Mouse (Mus musculus): ENCODE data around the gene Lama5.

Gene Lama5

DNA sequence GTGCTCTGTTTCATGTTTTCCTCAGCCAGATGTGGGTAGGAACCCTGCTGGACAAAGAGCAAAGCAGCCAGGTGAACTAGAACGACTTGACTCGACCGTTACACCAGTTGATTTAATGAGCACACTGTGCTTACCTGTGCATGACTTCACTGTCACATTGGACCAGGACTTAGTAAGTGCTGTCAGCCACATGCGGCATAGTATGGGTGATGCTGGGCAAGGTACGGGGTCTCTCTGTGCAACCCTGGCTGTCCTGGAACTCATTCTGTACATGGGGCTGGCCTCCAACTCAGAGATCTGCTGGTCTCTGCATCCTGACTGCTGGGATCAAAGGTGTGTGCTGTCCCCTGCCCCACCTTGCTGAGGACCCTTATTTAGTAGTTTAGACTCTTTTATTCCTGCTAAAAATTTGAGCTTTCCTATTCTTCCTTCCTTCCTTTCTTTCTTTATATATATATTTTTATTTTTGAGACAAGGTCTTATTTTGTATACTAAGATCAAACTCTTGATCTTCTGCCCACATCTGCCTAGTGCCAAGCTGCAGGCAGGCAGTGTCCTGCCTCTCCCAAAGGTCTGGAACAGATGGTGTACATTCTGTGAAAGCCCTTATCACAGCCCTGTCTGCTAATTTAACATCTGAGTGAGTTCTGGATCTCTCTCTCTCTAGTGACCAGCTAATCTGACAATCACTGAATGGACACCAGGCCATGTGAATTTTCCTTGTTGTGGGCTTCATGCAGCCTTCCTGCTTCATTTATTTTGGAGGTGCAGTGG lies 29.0 kb upstream of the Lama5 start:
- no peak for DNase-seq

DNA sequence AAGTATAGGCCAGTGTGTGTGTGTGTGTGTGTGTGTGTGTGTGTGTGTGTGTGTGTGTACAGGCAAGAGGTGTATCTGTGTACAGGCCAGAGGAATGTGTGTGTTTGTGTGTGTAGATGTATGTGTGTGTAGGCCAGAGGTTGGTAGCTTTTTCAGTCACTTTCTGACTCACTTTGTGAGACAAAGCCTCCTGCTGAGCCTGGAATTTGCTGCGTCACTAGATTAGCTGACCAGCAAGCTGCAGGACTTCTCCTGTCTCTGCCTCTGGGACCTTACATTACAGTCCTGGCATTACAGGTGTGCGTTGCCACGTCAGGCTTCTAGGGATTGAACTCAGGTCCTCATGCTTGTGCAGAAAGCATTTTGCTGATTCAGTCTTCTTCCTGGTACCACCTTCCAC lies 26.2 kb upstream of the Lama5 start:
- DNase-seq = no peak

DNA sequence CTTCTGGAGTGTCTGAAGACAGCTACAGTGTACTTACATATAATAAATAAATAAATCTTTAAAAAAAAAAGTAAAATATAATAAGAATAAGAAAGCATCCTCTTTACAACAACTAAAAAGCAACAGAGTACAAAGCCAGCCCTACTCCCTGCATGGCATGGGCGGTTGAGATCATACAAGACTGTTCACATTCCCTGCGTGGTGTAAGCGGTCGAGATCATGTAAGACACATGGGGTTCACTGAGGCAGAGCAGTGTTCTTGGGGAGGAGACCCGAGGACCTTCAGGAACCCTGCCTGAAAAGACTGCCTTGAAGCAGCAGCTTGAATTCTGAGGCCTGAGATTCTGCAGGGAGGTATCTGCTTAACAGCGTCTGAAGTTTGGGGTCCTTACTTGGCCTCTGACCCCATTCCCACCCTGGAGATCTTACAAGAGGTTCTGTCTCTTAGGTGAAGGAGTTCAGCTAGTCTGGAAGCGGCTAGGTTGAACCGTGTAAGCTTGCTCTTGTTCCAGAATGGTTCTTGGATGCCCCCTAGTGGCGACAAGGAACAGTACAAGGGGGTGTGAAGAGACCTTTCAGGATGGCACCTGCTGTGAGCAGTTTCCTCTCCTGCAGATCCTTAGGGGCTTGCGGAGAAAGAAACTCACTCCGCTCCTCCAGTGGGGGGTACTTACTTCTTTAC lies 25.4 kb upstream of the Lama5 start:
- DNase-seq = peak; percentile 92

DNA sequence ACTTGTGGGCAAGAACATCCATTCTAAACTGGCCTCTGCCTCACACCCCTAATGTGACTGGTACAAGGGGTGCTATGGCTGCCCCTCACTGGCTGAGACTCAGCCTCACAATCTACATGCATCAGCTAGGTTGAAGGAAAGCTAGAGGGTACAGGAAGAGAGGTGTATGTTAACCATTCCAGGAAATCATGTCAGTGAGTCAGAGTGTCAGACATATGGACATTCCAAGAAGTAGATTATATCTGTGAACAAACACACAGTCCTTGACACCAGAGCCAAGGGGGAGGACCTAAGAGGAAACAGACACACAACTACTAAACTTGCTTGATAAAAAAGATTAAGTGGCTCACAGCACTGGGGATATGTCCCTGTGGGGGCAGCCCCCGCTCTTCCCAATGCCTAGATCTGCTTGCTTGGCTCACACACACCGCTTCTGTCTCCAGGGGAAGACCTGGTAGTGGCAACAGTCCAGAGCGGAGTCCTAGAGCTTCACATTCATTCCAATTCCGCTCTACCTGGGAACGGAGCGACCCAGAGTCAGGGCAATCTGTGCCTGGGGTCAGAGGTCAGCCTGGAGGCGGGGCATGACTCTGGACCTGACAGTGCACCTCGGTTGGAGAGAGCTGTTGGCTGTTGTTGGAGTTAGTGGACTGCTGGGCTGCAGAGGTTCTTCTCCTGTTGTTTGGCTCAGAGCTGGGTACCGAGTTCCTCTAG lies 23.4 kb upstream of the Lama5 start:
- DNase-seq = no peak

DNA sequence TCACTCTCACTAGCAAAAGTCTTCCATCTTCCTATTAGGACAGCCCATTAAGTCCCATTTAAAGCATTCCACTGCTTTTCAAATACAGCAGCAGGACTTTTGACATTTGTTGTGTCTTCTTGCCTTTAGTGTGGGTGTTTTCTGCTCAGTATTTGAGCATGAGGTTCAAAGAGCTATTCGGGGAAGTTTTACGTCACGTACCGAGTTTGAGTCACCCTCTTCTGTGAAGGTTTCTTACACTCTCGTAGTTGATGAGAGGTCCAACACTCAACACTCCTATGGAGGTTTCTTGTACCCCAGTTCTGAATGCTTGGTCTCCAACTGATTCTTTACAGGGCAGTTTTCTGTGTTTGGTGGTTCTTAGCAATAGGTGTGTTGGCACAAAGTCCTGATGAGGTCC lies 22.3 kb upstream of the Lama5 start:
- DNase-seq = no peak

DNA sequence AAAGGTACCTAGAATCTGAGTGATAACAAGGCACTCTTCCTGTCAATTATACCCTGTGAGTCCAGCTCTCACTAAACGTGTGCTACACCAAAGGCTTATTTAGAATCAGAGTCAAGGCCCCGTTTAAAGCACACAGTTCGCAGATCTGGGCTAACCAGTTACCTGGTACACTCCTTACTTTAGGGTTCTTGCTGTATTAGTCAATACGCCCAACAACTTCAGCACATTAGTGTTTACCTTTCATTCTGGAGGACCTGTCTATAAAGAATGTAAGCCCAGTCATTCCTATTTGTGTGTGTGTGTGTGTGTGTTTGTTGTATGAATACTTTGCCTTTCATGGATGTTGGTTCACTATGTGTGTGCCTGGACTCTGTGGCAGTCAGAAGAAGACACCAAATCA lies 17.4 kb upstream of the Lama5 start:
- no peak for DNase-seq

DNA sequence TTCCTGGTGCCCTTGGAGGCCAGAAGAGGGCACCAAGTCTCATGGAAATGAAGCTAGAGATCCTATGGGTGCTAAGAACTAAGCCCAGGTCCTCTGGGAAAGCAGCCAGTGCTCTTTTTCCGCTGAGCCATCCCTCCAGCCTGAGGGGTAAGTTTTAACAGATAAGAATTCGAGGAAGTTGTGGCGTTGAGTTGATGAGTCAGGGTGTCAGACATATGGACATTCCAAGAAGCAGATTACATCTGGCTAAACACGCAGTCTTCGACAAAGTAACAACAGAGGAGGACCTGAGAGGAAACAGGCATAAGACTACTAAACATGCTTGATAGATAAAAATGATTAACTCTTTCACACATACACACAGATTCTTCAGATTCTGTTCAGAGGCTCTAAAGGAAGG lies 12.9 kb upstream of the Lama5 start:
- no peak for DNase-seq

DNA sequence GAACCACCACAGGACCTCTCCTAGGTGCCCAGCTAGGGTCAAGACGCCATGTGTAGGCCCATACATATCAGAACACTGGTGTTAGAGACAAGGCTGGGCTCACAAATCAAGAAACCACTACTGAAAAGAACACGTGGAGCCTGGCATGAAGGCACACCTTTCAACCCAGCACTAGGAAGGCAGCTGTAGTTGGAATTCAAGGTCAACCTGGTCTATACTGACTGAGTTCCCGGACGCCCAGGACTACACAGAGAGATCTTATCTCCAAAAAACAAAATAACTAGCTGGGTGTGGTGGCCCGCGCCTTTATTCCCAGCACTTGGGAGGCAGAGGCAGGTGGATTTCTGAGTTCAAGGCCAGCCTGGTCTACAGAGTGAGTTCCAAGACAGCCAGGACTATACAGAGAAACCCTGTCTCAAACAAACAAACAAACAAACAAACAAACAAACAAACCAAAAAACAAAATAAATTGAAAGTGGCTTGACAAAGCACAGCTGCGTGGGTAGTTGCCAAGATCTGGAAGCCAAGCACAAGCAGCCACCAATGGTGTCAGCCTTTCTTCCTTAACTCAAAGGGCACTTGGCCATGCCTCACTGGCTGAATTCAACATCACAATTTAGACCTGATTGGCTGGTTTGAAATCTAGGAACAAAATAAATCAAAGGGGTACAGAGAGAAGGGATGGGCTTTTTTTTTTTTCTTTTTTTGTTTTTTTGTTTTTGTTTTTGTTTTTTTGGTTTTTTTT lies 12.1 kb upstream of the Lama5 start:
- DNase-seq = no peak

DNA sequence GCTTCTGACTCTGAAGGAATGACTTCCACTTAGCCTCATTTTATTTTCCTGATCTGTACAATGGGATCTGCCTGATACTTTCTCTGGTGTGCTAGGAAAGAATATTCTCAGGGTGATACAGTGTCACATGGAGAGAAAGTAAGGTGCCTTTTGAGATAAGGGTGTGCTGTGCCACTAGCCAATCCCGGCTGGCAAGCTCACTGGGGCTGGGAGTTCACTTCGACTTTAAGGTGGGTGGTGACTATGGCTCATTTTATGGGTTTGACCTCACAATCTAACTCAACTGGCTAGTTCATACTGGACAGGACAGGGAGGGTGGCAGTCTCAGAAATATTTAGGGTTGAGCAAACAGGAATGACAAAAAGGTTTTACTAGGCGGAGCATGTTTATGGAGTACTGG lies 11.3 kb upstream of the Lama5 start:
- no peak for DNase-seq

DNA sequence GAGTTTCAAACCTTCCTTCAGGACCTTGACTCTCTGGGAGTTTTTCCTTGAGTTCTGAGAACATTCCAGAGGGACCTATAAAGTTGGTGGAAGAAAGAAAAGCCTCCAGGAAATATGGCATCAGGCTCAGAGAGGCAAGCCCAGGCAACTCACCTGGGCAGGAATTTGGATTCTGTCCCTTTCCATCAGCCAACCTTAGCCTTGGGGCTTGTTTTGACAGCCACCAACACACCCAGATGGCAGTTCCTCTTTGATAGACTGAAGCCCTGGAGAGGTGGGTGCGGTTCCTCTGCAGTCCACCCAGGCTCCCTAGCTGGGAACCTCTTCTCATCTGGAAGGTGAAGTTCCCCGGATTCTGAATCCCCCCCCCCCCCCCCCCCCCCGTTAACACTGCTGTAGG lies 10.8 kb upstream of the Lama5 start:
- DNase-seq = no peak

DNA sequence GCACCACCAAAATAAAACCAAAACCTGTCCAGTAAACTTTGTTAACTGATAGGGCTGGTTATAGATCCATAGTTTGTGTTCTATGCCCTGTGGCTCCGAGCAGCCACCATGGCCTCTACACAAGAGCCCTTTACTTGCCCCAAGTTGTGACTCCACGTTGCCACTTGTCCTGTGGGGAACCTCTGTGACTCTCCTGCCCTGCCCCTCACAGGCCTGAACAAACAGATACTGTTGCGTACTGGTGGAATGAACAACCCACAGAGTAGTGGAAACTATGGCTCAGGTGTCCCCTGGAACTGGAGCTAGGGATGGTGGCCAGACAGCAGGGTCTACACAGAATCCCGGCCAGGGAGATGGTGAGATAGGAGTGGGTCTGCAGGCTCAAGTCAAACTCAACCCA lies 10.1 kb upstream of the Lama5 start:
- DNase-seq = no peak

DNA sequence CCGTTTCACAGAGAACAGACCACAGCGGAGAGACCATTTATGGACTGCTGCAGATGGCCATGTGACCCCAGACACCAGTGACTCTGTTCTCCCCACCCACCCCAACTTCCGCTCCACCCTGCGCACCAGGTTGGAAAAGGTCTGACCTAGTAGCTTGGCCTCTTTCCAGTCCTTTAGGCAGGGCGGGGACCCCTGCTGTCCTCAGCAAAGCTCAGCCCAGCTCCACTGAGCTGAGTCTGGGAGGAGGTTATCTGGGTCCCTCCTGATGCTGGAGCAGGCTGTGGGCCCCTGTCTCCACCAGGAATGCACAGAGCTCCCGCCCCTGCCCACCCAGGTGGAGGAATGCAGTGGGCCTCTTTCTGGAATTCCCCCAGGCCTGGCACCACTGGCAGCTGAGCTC lies 9.3 kb upstream of the Lama5 start:
- peak; percentile 47 for DNase-seq

DNA sequence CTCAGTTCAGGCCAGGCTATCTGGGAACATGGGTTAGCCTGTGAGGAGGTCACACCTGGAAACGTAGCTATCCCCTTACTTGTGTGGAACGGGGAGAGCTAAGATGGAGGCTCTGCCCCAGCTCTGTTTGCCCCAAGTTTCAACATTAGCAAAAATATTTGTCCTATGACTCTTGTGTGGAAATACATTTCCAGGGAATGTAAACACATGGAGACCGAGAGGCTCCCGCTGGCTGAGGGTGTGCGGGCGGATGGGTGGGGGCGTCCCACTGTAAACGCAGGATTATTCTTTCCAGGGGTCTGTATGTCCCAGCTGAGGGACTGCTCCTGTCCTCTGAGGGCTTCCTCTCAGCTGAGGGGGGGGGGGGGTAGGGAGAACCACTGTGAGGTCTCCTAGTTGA lies 8.7 kb upstream of the Lama5 start:
- DNase-seq = no peak

DNA sequence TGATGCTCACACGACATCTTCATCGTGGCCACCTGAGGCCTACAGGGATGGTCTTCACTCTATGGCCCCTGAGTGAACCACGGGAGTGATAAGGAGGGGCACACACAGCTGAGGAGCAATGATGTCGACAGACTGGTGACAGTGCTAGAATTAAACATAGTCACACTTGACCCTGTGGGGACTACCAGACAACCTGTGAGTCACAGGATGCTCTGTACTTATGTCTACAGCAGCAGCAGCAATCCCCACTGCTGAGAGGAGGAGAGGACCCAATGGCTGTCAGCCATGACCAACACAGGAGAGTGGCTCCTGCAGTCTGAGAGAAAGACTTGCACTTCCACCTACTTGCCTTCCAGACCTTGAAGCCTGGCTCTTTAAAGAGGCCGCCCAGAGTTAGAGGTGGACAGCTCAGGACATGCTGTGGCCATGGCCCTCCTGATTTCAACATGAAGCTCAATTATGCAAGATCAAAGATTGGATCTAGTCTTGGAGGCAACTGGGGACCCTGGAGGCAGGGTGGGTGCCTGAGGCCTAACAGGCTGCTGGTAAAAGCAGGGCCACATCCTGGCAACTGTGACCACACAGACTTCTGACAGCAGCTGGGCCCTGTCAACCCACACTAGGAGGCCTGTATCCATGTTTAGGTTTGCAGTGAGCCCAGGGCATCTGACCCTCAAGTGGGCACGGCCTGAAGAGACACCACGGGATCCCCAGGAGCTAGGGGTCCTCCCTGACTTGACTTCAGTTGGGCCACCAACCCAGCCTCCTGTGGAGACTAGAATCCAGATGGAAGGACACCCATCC lies 7.6 kb upstream of the Lama5 start:
- DNase-seq = no peak

DNA sequence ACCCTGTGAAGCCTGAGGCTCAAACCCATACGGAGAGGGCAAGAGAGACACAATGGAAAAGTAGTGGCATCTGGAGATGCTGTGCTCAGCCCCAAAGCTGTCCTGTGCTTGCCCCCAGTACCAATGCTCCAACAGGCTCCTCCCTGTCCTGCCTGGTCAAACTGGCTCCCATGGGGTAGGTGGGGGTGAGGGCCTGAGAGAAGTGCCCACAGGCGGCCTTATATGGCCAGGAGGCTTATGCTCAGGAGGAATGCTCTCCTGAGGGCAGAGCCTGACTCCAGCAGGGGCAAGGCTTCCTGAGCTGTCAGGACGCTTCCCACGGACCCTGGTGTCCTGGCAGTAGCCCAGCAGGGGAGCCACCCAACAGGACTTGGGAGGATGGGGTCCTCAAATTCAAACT lies 4.8 kb upstream of the Lama5 start:
- DNase-seq = no peak

DNA sequence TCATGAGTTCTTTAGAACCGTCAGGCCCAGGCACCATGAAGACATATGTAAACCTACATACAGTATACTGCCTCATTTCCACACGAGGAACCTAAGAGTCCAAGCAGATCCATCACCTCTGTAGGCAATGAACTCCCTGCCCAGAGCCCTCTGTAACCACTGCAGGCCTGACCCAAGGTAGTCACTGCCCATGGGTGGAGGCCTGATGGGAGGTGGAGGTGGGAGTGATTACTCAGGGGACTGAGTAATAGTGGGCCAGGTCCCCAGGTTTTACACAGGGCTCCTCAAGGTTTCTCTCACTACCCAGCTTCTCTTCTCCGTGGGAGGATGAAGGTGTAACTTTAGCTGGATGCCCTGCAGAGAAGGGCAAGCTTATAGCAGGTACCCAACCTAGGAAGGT lies 3.5 kb upstream of the Lama5 start:
- no peak for DNase-seq

DNA sequence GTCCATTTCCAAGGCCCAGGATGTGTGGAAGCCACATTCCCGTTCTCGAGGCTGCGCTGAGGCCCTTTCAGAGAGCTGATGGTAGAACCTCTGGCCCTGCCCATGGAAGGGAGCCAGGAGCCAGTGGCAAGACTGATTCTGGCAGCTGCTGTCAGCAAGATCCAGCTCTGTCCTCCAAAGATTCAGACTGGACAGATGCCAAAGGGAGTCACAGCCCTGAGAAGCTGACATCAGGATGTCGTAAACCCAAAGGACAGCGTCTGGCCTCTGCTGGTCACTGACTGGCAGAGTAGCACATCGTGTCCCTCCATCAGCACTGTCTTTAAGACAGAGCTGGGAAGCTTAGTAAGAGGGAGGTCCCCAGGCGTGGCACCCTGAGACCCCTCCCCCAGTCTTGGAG lies 2.9 kb upstream of the Lama5 start:
- DNase-seq = no peak

DNA sequence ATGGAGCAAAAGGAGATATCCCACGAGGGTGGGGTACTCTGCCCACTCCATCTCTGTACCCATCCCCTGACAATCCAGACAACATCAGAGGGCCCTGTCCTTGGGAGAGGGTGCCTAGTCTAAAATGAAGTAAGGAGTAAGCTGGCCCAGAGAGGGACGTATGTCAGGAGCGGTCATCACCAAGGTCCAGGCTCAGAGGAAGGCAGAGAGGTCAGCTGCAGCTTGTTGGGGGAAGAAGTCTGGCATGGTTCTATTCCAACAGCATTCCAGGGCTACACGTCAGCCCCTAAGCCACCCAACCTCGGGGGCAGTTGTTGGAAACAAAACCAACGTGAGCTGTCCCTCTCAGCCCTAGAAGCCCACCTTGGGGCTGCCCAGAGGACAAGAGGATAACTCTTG lies 2.4 kb upstream of the Lama5 start:
- DNase-seq = no peak

DNA sequence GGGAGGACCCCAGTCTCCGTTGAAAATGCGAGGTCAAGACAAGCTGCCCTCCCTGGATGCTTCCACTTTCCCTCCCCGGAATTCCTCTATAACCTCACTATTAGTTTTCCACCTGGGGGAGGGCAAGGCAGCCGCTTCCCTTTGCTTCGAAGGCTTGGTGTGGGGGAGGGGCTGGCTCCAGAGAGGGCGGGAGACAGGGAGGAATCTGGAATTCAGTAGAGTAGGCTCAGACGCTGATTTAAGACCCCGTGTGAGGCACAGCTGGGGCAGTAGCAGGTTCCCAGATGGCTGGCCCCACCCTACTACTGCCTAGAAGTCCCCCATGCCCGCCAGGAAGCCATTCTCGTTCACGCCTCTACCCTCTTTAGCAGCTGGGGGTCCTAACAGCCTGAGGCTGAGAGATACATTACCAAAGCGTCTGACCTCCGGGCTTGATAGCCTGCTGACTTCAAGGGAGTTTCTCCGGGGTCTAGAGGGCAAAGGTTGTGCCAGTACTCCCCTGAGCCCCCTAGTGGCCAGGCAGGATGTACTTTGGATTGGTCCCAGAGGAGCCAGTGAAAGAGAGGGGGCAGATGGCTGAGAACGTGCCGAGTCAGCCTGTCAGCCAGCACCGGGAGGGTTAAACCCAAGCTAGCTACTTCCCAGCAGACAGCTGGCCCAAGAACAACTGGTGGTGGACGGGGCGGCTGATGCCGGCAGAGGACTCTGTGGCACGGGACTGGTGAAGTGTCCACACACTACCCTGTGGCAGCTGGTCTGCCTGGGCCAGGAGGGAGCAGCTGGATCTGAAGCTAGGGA lies 1.8 kb upstream of the Lama5 start:
- DNase-seq = peak; percentile 91

DNA sequence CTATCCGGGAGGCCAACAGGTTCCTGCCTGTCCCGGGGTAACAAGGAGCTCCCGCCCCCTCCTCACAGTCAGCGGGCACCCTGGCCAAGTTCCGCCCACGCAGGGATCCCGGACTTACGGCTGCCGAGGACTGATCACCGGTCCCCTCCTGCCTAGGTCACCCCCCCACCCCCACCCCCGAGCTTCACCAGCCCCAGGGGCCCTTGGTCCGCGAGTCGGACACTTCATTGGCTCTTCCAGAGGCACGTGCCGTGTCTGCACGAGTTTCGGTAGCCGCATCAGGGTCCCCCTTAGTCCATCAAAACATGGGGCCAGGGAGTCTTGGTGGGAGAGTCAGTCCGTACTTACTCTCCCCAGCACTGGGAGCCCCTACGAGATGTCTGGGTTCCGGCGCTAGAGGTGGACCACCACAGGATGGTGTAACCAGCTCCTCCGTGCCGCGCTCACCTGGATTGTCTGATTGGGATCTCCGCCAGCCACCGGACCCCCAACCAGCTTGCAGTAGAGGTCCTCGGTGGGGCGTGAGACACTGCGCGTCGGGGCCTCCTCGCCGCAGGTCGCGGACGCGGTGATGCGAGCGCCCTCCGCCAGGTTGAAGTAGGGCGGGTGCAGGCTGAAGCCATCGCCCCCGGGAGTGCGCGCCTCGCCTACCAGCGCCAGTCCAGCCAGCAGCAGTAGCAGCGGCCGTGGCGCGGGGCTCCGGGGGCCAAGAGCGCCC lies 456 bp downstream of the Lama5 start:
- DNase-seq = peak; percentile 49

DNA sequence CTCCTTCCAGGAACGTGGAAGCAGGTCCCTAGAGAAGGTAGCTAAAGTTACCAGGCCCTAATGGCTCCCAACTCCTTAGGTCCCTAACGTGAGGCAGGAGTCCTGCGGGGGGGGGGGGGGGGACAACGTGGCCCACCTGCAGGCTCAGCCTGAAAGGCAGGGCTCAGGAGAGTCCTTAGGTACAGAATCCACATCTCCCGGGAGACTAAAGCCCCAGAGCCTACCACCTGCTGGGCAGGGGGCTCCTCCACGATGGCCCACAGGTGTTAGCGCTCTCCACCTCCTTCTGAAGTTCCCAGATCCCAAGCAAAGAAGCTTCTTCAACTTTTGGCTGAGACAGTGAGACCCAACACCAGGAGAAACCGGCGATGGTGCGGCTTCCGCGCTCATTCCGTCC lies 1.0 kb downstream of the Lama5 start:
- DNase-seq = no peak

Data from retina, postnatal 1 day (tissue).